Mouse (Mus musculus): ENCODE measurements around the gene Psmd11.
A peak's percentile ranks its signal among the peaks of the same experiment; 100 is the strongest.

The Psmd11 gene

DNA sequence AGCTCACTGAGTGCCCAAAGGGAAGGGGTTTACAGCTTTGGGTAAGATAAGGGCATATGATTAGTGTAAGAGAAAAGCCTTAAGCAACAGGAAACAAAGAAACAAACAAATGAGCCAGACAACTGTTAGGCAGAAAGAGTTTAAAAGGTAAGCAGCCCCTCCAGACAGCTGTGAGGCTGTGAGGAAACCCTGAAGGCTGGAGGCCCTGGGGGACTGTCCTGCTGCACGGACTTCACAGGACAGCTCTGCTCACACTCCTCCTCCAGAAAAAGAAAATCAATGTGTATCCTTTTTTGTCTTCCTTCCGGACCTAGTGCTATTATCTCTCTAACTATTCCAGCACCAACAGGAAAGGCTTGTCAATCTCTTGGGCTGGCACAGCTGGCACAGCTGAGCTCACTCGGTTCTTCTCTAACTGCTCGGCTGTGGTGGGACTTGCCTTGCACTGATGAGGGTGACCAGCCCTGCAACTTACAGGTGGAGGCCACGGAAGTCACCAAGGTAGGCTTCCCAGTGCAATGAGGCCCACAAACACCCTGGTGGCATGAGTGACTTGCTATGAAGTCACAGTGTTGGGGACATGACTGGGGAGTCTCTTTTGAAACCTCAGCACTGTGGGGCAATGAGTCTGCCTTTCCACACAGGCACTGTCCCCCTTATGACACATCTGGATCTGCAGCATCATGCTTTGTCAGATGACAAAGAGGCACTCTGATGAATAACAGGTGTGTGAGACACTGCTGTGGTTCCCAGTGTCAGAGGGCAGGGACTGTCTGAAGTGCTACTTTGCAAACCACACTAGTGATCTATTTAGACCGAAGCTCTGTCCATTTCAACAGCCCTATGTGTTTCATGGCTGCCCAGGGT is 76.3 kb downstream of the Psmd11 start:
- peak; percentile 23 for DNase-seq (ENCODE audit: low read depth, low spot score)

- DNase-seq (ENCODE audit: low read depth, low spot score): no peak
These were observed 77.2 kb downstream of the Psmd11 start for GRCm38 (mm10) chr11:80505581-80505980.

- DNase-seq (ENCODE audit: low read depth, low spot score): no peak
These were observed 78.1 kb downstream of the Psmd11 start for GRCm38 (mm10) chr11:80506483-80506882.

GRCm38 (mm10) chr11:80507791-80508190 is 79.4 kb downstream of the Psmd11 start:
- peak; percentile 29 for DNase-seq (ENCODE audit: low read depth, low spot score)

- DNase-seq (ENCODE audit: low read depth, low spot score): peak; percentile 78
These were observed 80.2 kb downstream of the Psmd11 start for GRCm38 (mm10) chr11:80508361-80509175.

GRCm38 (mm10) chr11:80509176-80509506 is 80.7 kb downstream of the Psmd11 start:
- DNase-seq (ENCODE audit: low read depth, low spot score): no peak

- DNase-seq (ENCODE audit: low read depth, low spot score): no peak
These were observed 81.7 kb downstream of the Psmd11 start for GRCm38 (mm10) chr11:80510124-80510523.

- DNase-seq (ENCODE audit: low read depth, low spot score): no peak
These were observed 84.1 kb downstream of the Psmd11 start for GRCm38 (mm10) chr11:80512313-80513056.

- DNase-seq (ENCODE audit: low read depth, low spot score): no peak
These were observed 85.4 kb downstream of the Psmd11 start for GRCm38 (mm10) chr11:80513796-80514195.

GRCm38 (mm10) chr11:80515346-80515745 is 86.9 kb downstream of the Psmd11 start:
- no peak for DNase-seq (ENCODE audit: low read depth, low spot score)

DNA sequence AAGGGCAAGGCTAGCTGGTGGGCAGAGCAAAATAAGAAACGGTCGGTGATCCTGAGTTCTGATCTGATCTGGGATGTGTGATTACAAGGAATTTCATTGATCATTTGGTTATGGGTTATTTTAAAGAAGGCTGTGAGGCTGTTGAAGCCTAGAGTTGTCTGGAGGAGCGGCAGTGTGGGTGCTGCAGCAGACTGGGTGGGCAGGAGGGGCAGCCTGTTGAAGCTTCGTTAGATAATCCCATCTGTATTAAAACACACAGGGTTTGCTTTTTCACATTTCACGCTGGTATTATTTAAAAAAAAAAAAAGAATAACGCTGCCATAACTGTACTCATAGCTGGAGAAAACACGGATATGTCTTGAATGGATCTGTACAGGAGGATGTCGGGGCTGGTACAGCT is 87.5 kb downstream of the Psmd11 start:
- DNase-seq (ENCODE audit: low read depth, low spot score): no peak

DNA sequence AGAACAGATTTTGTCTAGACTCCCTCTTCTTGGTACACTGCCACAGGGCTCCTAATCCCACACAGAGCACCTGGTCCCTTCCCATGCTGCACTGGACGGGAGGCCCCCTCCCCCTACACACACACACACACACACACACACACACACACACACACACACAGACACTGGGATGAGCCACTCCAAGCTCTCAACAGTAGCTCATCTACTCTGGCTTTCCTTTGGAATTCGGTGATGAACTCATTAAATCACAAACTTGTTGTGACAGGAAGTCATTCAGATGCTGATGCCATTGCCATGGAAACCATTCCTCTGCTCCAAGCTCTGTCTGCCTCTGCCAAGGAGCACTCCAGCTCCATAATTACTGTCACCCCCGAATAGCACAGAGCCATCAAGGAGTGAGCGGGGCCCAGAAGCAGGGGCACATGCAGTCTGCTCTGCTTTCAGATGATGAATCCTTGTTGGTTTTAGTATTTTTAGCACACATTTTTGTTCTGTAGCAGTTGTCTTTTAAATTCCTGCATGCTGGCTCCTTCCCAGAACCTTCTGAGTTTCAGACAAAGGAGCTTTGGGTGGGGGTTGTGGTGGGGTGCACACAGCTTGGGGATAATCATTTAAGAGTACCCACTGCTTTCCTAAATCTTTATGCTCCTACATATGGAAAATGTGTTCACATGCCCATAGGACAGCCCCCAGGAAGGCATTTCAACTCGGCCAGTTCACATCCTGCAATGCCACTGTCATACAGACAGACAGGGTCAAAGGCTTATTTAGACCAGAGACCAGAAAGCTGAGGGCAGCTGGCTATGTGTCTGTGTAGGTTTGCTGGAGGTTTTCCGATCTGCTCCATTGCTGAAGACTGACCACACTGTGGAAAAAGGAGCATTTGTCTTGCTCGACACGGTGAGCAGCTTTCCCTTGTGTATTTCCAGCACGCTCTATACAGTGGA is 90.3 kb downstream of the Psmd11 start:
- DNase-seq (ENCODE audit: low read depth, low spot score): no peak

GRCm38 (mm10) chr11:80521148-80521547 is 92.7 kb downstream of the Psmd11 start:
- no peak for DNase-seq (ENCODE audit: low read depth, low spot score)
